Mouse (Mus musculus) embryonic facial prominence, embryonic 12.5 days (tissue): ENCODE measurements at regions not wholly inside any gene's neighbourhood (a gene's known extent, or its start where the extent isn't known, plus 50 kb on each side); places are given as distances from the start of the nearest gene placed in this dataset.

Experiments
- ATAC-seq: fragments of 200-750 bp; cut with Nextera tagmentation; 2 replicates; pipeline ENCODE4 v1.8.0; 2017; ENCODE audit not compliant: insufficient number of reproducible peaks, insufficient read depth, low FRiP score, low TSS enrichment
- H3K27ac ChIP-seq: fragments of 300-500 bp; sonication (generic); 2 replicates; pipeline ENCODE4 v1.5.1; 2016; ENCODE audit warnings: mild to moderate bottlenecking
- H3K27me3 ChIP-seq: fragments of 300-500 bp; sonication (generic); 2 replicates; pipeline ENCODE4 v1.6.1; 2016; ENCODE audit warnings: mild to moderate bottlenecking, moderate library complexity
- H3K36me3 ChIP-seq: fragments of 300-500 bp; sonication (generic); 2 replicates; pipeline ENCODE4 v1.6.1; 2016; ENCODE audit warnings: mild to moderate bottlenecking
- H3K4me1 ChIP-seq: fragments of 300-500 bp; sonication (generic); 2 replicates; pipeline ENCODE4 v1.6.1; 2016
- H3K4me2 ChIP-seq: fragments of 300-500 bp; sonication (generic); replicated peaks from 2 replicates; pipeline ENCODE4 v1.6.1; 2016; ENCODE audit warnings: mild to moderate bottlenecking, moderate library complexity
- H3K4me3 ChIP-seq: fragments of 300-500 bp; sonication (generic); 2 replicates; pipeline ENCODE4 v1.5.1; 2016; ENCODE audit warnings: mild to moderate bottlenecking
- H3K9ac ChIP-seq: fragments of 300-500 bp; sonication (generic); 2 replicates; pipeline ENCODE4 v1.6.1; 2016; ENCODE audit warnings: mild to moderate bottlenecking, moderate library complexity
- H3K9me3 ChIP-seq: fragments of 300-500 bp; sonication (generic); 2 replicates; pipeline ENCODE4 v1.6.1; 2016; ENCODE audit warnings: mild to moderate bottlenecking, moderate library complexity
- WGBS: fragments of 180-500 bp; shearing (Covaris S2); methylation state at CpG from one replicate; pipeline ENCODE4 v1.1.7; 2016; 5-methylcytosine and 5-hydroxymethylcytosine counted together

DNA sequence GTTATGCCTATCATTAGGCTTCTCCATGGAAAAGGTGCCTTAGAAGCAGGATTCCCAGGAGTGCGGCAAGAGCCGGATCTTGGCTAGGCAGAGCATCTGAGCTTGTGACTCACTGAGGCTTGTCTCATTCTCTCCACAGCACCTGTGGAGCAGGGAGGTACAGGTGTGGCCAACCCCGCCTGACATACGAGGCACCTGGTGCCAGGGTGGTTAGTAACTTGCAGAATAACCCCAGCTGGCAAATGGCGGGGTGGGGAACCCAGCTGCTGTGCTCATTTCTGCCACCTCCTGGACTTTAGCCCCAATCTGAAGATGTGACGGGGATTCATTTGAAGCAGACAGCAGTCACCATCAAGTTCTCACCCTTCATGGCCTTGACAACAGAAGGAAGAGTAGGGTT lies 96.2 kb downstream of the Pdgfra start:
- Histone ChIP-seq H3K4me1 (peaks cover 5% of the 10 kb centered on the region; the same call in 1 of the 2 replicates), H3K4me2 (no peak overlapping the region), H3K9ac (no peak overlapping the region), H3K27me3 (no peaks in the 10 kb centered on the region), H3K36me3 (no peaks in the 10 kb centered on the region), H3K27ac (no peak overlapping the region), H3K4me3 (no peak overlapping the region), H3K9me3 (no peaks in the 10 kb centered on the region)
- ATAC-seq = no peak
- WGBS = 90% methylated on average over 6 of the region's 6 CpGs

DNA sequence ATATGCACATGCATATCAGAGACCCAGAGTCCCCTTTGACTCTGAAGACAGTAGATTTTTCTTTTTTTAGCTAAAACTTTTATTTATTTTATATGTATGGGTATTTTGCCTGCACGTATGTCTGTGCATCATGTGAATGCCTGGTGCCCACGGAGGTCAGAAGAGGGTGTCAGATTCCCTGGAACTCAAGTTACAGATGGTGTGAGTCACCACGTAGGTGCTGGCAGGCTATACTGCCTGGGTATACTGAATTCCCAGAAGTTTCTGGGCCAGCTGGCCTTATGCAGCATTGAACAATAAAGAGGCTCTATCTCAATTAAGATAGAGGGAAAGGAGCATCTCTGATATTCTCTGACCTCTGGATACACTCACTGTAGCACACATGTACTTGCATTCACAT lies 97.6 kb downstream of the Pdgfra start:
- 48% methylated on average over 3 of the region's 3 CpGs for WGBS
- Histone ChIP-seq H3K36me3 (no peaks in the 10 kb centered on the region), H3K4me2 (no peak overlapping the region), H3K9ac (no peak overlapping the region), H3K27me3 (no peaks in the 10 kb centered on the region), H3K27ac (no peak overlapping the region), H3K4me1 (peaks cover 5% of the 10 kb centered on the region; the same call in 1 of the 2 replicates), H3K9me3 (no peaks in the 10 kb centered on the region), H3K4me3 (no peak overlapping the region)
- ATAC-seq = no peak

DNA sequence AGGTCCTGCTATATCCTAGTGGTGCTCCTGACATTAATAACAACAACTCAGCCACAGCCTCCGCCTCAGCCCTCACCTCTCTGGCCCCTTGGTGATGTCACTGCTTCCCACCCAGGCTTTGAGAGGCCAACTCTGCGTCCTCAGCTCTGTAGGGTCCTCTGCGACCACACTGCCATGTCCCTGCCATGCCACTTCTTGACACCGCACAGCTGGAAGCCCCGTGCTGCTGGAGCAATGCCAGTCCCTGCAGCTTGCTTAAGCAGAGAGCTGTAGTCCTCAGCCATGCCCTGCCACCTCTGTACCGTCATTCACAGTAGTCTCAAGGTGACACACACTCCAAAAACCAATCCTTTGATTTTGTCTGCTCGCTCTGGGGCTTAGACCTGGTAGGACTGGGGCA lies 101.3 kb downstream of the Pdgfra start:
- Histone ChIP-seq H3K9me3 (no peaks in the 10 kb centered on the region), H3K9ac (no peak overlapping the region), H3K36me3 (no peaks in the 10 kb centered on the region), H3K27me3 (no peaks in the 10 kb centered on the region), H3K27ac (no peak overlapping the region), H3K4me1 (no peaks in the 10 kb centered on the region), H3K4me2 (no peak overlapping the region), H3K4me3 (no peak overlapping the region)
- ATAC-seq = no peak
- 84% methylated on average over 7 of the region's 7 CpGs for WGBS

DNA sequence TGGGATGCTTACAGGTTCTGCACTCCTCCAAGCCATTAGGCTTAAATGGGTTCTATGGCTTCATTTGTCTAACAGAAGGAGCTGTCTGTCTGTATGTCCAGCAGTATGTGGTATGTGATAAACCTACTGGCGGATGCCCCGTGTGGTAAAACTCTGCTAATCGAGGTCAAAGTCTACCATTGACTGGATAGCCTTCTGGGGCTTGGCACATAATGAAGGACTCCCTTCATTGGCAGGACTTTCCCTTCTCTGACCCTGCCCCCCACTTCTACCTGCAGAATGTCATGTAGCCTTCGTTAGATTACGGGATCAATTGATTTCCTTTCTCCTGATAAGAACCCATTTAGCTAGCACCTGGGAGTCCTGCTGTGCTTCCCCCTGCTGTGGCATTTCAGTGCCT lies 101.7 kb downstream of the Pdgfra start:
- WGBS = 78% methylated on average over 5 of the region's 5 CpGs
- H3K4me2 ChIP-seq = no peak overlapping the region
- no peak overlapping the region for H3K4me3 ChIP-seq
- no peaks in the 10 kb centered on the region for H3K36me3 ChIP-seq
- no peak overlapping the region for H3K9ac ChIP-seq
- no peaks in the 10 kb centered on the region for H3K4me1 ChIP-seq
- H3K27me3 ChIP-seq = no peaks in the 10 kb centered on the region
- ATAC-seq = no peak
- H3K27ac ChIP-seq = no peak overlapping the region
- H3K9me3 ChIP-seq = no peaks in the 10 kb centered on the region

DNA sequence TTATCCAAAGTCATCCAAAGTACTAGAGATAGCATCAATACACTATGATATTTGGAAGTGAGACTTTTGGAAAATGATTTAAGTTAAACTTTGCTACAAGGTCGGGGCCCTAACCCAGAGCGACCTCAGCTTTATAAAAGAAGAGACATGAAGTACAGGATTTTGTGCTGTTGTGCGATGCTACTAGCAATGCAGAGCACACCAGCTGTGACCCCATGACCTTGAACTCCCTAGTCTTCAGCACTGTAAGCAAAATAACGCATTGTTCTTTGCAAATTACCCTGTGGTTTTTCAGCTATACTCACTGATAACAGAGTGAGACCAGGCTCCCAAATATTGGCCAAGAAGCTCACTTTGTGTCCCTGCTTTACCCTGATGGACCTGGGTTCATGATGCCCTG lies 104.1 kb downstream of the Pdgfra start:
- Histone ChIP-seq H3K4me2 (no peak overlapping the region), H3K9me3 (no peaks in the 10 kb centered on the region), H3K27me3 (no peaks in the 10 kb centered on the region), H3K9ac (no peak overlapping the region), H3K4me3 (no peak overlapping the region), H3K4me1 (no peaks in the 10 kb centered on the region), H3K36me3 (no peaks in the 10 kb centered on the region), H3K27ac (no peak overlapping the region)
- no peak for ATAC-seq
- WGBS = 60% methylated on average over 4 of the region's 4 CpGs

DNA sequence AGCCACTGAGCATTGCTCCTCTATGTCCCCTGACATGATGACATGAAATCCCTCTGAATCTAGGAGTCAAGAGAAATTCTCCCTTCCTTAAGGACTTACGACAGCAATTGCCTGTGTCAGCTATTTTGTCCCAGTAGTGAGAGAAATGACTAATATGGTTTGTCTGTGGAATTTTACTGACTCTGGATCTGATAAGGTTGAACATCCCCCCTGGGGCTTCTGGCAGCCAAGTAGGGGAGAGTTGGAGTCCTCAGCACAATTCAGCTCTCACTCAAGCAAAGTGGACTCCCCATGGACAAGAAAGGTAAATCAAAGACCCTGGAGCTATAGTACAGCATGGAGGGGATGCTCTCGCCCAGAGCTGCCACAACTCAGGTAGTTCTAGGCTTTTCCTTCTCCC lies 105.0 kb downstream of the Pdgfra start:
- H3K4me2 ChIP-seq = no peak overlapping the region
- H3K4me3 ChIP-seq = no peak overlapping the region
- 69% methylated on average over 2 of the region's 2 CpGs for WGBS
- H3K36me3 ChIP-seq = no peaks in the 10 kb centered on the region
- H3K4me1 ChIP-seq = no peaks in the 10 kb centered on the region
- no peak for ATAC-seq
- H3K9ac ChIP-seq = no peak overlapping the region
- no peaks in the 10 kb centered on the region for H3K9me3 ChIP-seq
- no peaks in the 10 kb centered on the region for H3K27me3 ChIP-seq
- H3K27ac ChIP-seq = no peak overlapping the region

DNA sequence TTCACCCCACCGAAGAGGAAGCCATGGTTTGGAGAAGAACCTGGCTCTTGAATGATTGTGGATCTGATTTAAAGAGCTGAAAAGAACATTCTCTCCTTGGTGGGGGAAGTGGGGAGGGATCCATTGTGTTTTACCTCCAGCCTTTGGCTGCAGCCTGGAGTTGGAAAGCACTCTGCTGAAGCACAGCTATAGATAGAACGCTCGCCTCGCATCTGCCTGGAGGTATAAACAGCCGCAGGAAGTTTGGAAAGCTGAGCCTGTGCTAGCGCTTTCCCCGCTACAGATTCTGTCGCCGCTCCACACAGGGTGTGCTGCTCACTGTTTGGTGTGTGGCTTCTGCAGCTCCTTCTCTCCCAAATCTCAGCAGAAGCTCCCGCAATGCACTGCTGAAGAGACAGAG lies 108.2 kb downstream of the Pdgfra start:
- 68% methylated on average over 10 of the region's 10 CpGs for WGBS
- H3K4me1 ChIP-seq = no peaks in the 10 kb centered on the region

DNA sequence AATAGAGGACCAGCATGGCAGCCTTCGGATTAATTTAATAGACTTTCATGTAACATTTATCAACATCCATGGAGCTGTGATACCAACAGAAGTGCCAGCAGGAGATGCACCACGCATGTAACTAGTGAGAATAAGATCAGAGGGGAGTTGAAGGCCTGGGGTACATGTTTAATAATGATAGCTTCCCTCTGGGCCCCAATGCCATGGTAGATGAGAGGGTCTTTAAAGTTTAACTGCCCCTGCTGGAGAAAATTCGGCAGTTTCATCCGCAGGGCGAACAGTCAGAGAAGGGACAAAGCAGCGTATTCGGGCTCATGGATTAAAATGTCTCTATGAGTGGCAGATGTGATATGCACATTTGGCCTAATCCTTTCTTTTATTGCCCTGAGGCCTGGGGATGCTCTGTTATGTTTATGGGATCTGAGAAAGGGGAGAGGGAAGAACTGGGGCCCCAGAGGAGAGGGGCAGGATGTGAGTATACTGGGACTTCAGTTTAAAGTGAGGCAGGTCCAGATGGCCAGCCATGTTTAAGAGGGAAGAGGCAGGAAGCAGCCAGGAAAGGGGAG lies 114.1 kb downstream of the Pdgfra start:
- Histone ChIP-seq H3K9me3 (no peaks in the 10 kb centered on the region), H3K36me3 (no peaks in the 10 kb centered on the region), H3K27me3 (no peaks in the 10 kb centered on the region), H3K4me1 (no peaks in the 10 kb centered on the region), H3K4me2 (no peak overlapping the region), H3K4me3 (no peak overlapping the region), H3K9ac (no peak overlapping the region), H3K27ac (no peak overlapping the region)
- ATAC-seq = no peak
- WGBS = 71% methylated on average over 7 of the region's 7 CpGs

More for the DNA sequence above, 108.2 kb downstream of the Pdgfra start:
- H3K36me3 ChIP-seq = no peaks in the 10 kb centered on the region
- H3K27me3 ChIP-seq = no peaks in the 10 kb centered on the region
- no peaks in the 10 kb centered on the region for H3K9me3 ChIP-seq
- H3K4me3 ChIP-seq = no peak overlapping the region
- ATAC-seq = no peak
- H3K27ac ChIP-seq = no peak overlapping the region
- H3K4me2 ChIP-seq = no peak overlapping the region
- H3K9ac ChIP-seq = no peak overlapping the region

DNA sequence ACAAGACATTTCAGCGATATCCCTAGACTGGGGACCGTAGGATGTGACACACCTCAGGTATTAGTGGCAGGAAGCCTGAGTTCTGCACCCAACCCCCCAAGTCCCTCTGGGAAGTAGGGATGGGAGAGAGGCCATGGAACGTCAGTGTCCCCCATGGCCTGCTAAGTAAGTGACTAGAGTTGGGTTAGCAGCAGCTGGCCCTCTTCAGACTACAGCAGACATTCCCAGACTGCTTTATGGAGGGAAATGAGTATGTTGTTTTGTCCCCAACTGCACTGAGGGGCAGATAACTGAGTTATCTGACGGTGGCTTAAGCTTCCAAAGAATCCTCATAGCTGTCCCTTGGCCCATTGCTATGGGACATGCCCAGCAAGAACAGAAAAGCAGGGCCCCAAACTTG lies 114.8 kb downstream of the Pdgfra start:
- H3K27ac ChIP-seq = no peak overlapping the region
- H3K9me3 ChIP-seq = no peaks in the 10 kb centered on the region
- no peak for ATAC-seq
- H3K4me2 ChIP-seq = no peak overlapping the region
- H3K4me3 ChIP-seq = no peak overlapping the region
- H3K9ac ChIP-seq = no peak overlapping the region
- H3K27me3 ChIP-seq = no peaks in the 10 kb centered on the region
- no peaks in the 10 kb centered on the region for H3K36me3 ChIP-seq
- H3K4me1 ChIP-seq = no peaks in the 10 kb centered on the region
- 82% methylated on average over 4 of the region's 4 CpGs for WGBS

DNA sequence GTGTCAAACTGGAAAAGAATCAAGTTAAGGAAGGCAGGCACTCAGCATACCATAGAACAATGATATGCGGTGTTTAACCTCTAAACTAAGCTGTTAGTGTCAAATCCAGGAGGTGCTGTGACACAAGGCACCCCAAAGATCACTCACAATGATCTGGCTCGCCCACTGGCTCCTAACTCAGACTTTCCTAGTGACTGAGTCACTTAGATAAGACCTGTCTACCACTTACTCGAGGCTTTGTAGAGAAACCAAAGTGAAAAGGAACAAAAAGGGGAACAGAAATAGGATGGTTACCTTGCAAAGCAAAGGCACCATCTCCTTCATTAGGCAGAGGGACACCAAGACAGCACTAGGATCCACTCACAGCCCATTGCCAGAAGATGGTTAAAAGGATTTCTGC lies 115.7 kb downstream of the Pdgfra start:
- no peak for ATAC-seq
- H3K4me3 ChIP-seq = no peak overlapping the region
- no peak overlapping the region for H3K27ac ChIP-seq
- H3K9me3 ChIP-seq = no peaks in the 10 kb centered on the region
- H3K36me3 ChIP-seq = no peaks in the 10 kb centered on the region
- H3K27me3 ChIP-seq = no peaks in the 10 kb centered on the region
- no peaks in the 10 kb centered on the region for H3K4me1 ChIP-seq
- 86% methylated on average over 3 of the region's 3 CpGs for WGBS
- no peak overlapping the region for H3K9ac ChIP-seq
- H3K4me2 ChIP-seq = no peak overlapping the region

DNA sequence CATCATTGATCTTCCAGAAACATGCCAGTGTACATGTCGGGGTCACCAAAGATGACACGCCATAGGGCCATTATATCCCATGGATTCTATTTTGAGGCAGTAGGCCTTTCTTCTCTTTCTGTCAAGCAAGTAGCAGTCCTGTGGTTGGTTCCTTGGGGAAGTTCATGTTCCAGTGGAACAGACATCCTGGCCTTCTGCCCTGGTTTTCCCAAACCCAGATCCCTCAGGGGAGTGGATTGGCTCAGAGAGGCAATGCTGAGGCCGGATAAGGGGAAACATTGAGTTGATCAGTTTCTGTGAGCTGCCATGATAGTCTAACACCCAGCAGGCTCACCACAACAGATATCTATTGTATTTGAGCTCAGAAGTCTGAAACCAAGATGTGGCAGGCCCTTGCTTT lies 125.9 kb downstream of the Pdgfra start:
- no peak for ATAC-seq
- 89% methylated on average over 3 of the region's 3 CpGs for WGBS
- no peaks in the 10 kb centered on the region for H3K9me3 ChIP-seq

DNA sequence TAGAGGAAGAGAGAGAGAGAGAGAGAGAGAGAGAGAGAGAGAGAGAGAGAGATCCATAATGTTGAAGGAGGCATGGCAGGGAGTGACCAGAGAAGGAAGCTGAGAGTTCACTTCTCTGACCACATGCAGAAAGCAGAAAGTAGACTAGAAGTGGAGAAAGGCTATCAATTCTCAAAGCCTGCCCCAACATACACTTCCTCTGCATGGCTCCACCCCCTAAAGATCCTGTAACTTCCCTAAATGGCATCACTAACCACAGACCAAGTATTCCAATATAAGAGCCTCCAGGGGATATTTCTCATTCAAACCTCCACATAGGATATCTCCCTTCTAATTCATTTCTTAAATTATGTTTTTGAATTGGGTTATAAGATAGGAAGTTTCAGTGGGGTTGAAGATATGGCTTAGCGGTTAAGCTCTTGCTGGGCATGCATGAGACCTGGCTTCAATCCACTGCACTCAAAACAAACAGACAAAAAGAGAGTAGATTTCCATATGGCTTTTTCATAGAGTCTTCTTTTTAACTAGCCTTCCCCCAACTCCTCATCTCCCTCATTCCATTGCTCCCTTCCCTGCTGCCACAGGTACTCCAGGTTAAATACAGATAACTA lies 127.6 kb downstream of the Pdgfra start:
- 82% methylated on average over 1 of the region's 1 CpGs for WGBS
- Histone ChIP-seq H3K27ac (no peak overlapping the region), H3K9me3 (no peaks in the 10 kb centered on the region), H3K4me3 (no peak overlapping the region), H3K9ac (no peak overlapping the region), H3K36me3 (no peaks in the 10 kb centered on the region), H3K27me3 (no peaks in the 10 kb centered on the region), H3K4me1 (no peaks in the 10 kb centered on the region), H3K4me2 (no peak overlapping the region)
- no peak for ATAC-seq

More for the DNA sequence above, 125.9 kb downstream of the Pdgfra start:
- H3K27me3 ChIP-seq = no peaks in the 10 kb centered on the region
- no peaks in the 10 kb centered on the region for H3K36me3 ChIP-seq
- H3K9ac ChIP-seq = no peak overlapping the region
- no peaks in the 10 kb centered on the region for H3K4me1 ChIP-seq
- no peak overlapping the region for H3K27ac ChIP-seq
- H3K4me2 ChIP-seq = no peak overlapping the region
- no peak overlapping the region for H3K4me3 ChIP-seq
